Mouse (Mus musculus): ENCODE measurements at regions not wholly inside any gene's neighbourhood (a gene's known extent, or its start where the extent isn't known, plus 50 kb on each side); places are given as distances from the start of the nearest gene placed in this dataset.

DNA sequence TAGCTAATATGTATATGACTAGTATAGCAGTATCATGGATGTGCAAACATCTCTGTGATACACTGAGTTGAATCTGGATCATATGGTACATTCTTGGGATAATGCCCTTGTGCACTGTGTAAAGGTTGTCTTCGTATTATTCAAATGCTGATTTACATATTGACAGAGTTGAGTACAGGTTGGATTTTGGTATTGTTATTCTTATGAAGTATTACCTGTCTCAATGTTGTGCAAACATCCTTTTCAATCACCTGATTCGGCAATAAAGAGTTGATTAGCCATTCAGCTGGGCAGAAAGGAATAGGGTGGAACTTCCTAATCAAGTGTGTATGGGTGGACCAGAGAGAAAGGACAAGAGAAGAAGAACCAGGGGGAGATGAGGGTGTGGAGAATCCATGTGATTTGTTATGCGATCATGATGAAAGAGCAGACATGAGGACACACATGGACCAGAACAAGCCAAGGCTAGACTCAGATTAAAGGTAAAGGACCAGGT lies 2644.0 kb downstream of the Gm37988 start:
- no peak overlapping the region for H3K4me3 ChIP-seq (replicated peaks; ENCODE audit: extremely low read depth, low read depth, low read length)
- H3K4me1 ChIP-seq (ENCODE audit: control insufficient read depth, insufficient read depth, low read length), result no peaks in the 10 kb centered on the region
- WGBS, result 79% methylated on average over 3 of the region's 3 CpGs
- TF ChIP-seq POLR2A (IDR thresholded peaks at IDR 0.05; ENCODE audit: borderline replicate concordance, extremely low read depth, low read depth, low read length), result no peak
- no peak for TF ChIP-seq CTCF (IDR thresholded peaks at IDR 0.05; ENCODE audit: insufficient read depth, low read length)
- no peak for DNase-seq

DNA sequence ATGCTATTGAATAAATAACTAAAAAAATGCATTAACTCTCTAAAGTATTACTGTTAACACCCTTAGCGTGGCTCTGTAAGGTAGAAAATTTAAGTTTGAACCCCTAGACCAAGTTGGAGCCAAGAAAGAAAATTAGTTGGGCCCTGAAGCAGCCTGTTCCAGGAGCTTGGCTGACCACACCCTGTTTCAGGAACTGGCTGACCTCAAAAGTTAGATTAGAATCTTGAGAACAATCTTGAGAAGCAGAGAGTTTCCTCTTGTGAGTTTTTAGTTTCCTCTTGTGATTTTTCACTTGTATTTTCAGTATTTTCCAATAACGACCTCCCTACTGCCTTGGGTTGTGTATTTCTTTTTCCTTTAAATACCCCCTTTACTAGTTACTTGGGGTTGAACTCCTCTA lies 2647.2 kb downstream of the Gm37988 start:
- no peaks in the 10 kb centered on the region for H3K4me1 ChIP-seq (ENCODE audit: control insufficient read depth, insufficient read depth, low read length)
- no peak overlapping the region for H3K4me3 ChIP-seq (replicated peaks; ENCODE audit: extremely low read depth, low read depth, low read length)
- WGBS, result 49% methylated on average over 2 of the region's 2 CpGs
- TF ChIP-seq CTCF (IDR thresholded peaks at IDR 0.05; ENCODE audit: insufficient read depth, low read length), result no peak
- no peak for DNase-seq

DNA sequence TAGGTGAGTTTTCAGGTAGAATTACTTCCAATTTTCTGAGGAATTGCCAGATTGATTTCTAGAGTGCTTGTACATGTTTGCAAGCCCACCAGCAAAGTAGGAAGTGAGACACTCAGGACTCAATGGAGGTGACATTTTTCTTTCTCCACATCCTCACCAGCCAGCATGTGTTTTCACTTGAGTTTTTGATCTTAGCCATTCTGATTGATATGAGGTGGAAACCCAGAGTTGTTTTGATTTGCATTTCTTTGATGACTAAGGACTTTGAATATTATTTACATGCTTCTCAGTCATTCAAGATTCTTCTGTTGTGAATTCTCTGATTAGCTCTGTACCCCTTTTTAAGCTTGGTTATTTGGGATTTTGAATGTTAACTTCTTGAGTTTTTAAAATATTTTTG lies 2650.2 kb downstream of the Gm37988 start:
- TF ChIP-seq POLR2A (IDR thresholded peaks at IDR 0.05; ENCODE audit: borderline replicate concordance, extremely low read depth, low read depth, low read length) (no peak), CTCF (IDR thresholded peaks at IDR 0.05; ENCODE audit: insufficient read depth, low read length) (no peak)
- no peaks in the 10 kb centered on the region for H3K4me1 ChIP-seq (ENCODE audit: control insufficient read depth, insufficient read depth, low read length)
- DNase-seq, result no peak
- no peak overlapping the region for H3K4me3 ChIP-seq (replicated peaks; ENCODE audit: extremely low read depth, low read depth, low read length)

DNA sequence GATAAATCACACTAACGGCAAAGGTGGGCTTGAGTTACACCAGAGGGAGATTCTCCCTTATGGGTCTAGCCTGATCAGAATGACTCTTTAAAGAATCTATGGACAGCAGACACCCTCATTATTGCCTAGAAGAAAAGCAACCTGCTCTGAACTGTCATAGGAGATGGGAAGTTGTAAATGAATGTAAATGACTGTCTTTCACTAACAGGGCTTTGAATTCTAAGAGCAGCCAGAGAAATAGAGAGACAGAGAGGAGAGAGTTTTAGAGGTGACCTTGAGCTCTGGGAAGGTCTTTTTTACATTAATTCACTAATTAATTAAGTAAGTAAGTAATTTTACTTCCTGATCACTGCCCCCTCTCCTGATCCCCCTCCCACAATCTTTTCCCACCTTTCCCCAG lies 2686.4 kb downstream of the Gm37988 start:
- no peaks in the 10 kb centered on the region for H3K4me1 ChIP-seq (ENCODE audit: control insufficient read depth, insufficient read depth, low read length)
- no peak overlapping the region for H3K4me3 ChIP-seq (replicated peaks; ENCODE audit: extremely low read depth, low read depth, low read length)
- 84% methylated on average over 1 of the region's 1 CpGs for whole genome bisulfite sequencing
- no peak for DNase-seq
- TF ChIP-seq CTCF (IDR thresholded peaks at IDR 0.05; ENCODE audit: insufficient read depth, low read length), result no peak
- TF ChIP-seq POLR2A (IDR thresholded peaks at IDR 0.05; ENCODE audit: borderline replicate concordance, extremely low read depth, low read depth, low read length), result no peak

DNA sequence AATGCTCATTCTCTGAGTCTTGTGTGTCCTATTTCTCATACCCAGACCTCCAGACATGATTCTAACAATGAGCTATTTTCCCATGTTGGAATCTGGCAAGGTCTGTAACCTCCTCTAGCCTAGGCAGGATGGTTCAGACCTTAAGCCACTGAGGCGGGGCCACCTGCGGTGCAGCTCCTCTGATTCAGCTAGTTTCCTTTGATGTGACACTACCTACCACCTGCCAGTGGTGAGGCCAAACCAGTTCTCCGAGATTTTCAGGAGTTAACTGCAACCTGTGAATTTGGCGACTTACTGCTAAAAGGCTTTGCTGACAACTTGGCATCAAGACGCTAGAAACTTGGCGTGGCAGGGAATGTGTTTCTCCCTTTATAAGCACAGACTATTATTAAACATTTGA lies 2691.3 kb downstream of the Gm37988 start:
- 43% methylated on average over 6 of the region's 6 CpGs for WGBS
- Histone ChIP-seq H3K4me1 (ENCODE audit: control insufficient read depth, insufficient read depth, low read length) (no peaks in the 10 kb centered on the region), H3K4me3 (replicated peaks; ENCODE audit: extremely low read depth, low read depth, low read length) (no peak overlapping the region)
- TF ChIP-seq CTCF (IDR thresholded peaks at IDR 0.05; ENCODE audit: insufficient read depth, low read length), result no peak
- TF ChIP-seq POLR2A (IDR thresholded peaks at IDR 0.05; ENCODE audit: borderline replicate concordance, extremely low read depth, low read depth, low read length), result no peak
- DNase-seq, result no peak

DNA sequence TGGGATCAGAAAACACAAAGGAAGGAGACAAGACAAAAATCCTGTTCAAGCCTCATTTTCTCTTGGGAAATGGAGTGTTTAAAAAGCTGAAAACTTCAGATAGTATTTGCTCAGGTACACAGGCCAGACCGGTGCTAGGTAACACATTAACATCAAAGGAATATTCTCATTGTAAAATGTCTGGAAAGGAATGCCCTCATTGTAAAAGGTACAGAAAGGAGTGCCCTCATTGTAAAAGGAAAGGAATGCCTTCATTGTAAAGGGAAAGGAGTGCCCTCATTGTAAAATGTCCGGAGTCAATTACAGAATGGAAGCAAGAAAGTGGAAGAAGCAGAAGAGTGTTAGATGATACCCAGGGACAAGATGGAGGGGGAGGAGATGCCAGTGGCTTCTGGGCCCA lies 2694.7 kb downstream of the Gm37988 start:
- Histone ChIP-seq H3K4me1 (ENCODE audit: control insufficient read depth, insufficient read depth, low read length) (no peaks in the 10 kb centered on the region), H3K4me3 (replicated peaks; ENCODE audit: extremely low read depth, low read depth, low read length) (no peak overlapping the region)
- 76% methylated on average over 2 of the region's 2 CpGs for WGBS
- no peak for DNase-seq
- TF ChIP-seq CTCF (IDR thresholded peaks at IDR 0.05; ENCODE audit: insufficient read depth, low read length), result no peak
- TF ChIP-seq POLR2A (IDR thresholded peaks at IDR 0.05; ENCODE audit: borderline replicate concordance, extremely low read depth, low read depth, low read length), result no peak

DNA sequence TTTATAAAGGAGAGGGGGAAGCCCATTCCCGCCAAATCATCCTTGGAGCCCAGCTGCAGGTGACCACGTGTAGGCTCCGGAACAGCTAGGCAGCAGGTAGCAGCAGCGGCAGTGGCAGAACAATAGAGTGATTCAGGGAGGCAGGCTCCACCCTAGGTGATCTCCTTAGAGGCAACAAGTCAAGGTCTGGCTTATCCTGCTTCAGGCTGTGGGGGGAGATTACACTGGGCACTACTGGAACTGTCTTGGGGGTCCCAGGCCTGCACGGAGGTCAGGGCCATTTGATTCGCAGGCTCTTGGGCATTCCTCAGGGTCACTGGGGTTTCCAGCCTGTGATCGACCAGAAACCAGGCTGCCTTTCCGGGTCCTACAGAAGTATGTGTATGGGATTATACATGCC lies 2711.1 kb downstream of the Gm37988 start:
- no peak for DNase-seq
- no peak overlapping the region for H3K4me3 ChIP-seq (replicated peaks; ENCODE audit: extremely low read depth, low read depth, low read length)
- H3K4me1 ChIP-seq (ENCODE audit: control insufficient read depth, insufficient read depth, low read length), result no peaks in the 10 kb centered on the region
- WGBS, result 64% methylated on average over 8 of the region's 8 CpGs
- no peak for TF ChIP-seq POLR2A (IDR thresholded peaks at IDR 0.05; ENCODE audit: borderline replicate concordance, extremely low read depth, low read depth, low read length)
- no peak for TF ChIP-seq CTCF (IDR thresholded peaks at IDR 0.05; ENCODE audit: insufficient read depth, low read length)

DNA sequence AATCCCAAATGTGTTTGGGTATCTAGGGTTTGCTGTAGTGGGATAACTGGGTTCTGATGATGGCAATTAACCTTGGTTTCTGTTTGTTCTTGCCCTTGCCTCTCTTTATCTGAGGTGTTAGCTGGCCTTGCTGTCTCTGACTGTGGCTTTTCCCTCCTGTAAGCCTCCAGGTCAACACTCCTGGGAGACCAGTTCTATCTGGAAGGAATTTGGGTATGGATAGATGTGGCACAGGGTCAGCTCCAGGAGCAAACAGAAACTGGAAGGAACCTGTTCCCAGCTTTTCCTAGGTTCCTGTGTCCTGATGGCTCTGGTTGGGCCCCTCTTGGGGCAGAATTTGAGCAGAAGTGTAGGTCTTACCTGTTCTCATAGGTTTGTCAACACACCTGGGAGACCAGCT lies 2725.8 kb downstream of the Gm37988 start:
- DNase-seq, result no peak
- no peaks in the 10 kb centered on the region for H3K4me1 ChIP-seq (ENCODE audit: control insufficient read depth, insufficient read depth, low read length)
- TF ChIP-seq CTCF (IDR thresholded peaks at IDR 0.05; ENCODE audit: insufficient read depth, low read length) (no peak), POLR2A (IDR thresholded peaks at IDR 0.05; ENCODE audit: borderline replicate concordance, extremely low read depth, low read depth, low read length) (no peak)
- no peak overlapping the region for H3K4me3 ChIP-seq (replicated peaks; ENCODE audit: extremely low read depth, low read depth, low read length)

DNA sequence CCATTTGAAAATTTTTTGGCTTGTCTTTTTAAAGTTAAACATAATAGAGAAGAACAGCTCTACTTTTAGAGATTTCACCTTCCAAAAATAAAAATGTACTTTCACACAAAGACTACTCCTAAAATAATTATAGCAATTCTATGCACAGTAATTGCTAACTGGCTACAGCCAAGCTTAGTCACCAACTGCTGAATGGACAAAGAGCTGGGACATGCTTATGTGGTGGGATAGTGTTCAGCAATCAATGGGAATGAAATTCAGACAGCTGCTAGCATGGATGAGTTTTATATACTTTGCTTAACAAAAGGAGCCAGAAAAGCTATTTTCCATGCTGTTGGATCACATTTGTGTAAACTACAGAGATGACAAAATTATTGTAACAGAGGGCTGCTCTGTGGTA lies 2727.5 kb downstream of the Gm37988 start:
- H3K4me1 ChIP-seq (ENCODE audit: control insufficient read depth, insufficient read depth, low read length), result no peaks in the 10 kb centered on the region
- H3K4me3 ChIP-seq (replicated peaks; ENCODE audit: extremely low read depth, low read depth, low read length), result no peak overlapping the region
- TF ChIP-seq POLR2A (IDR thresholded peaks at IDR 0.05; ENCODE audit: borderline replicate concordance, extremely low read depth, low read depth, low read length) (no peak), CTCF (IDR thresholded peaks at IDR 0.05; ENCODE audit: insufficient read depth, low read length) (no peak)
- no peak for DNase-seq

DNA sequence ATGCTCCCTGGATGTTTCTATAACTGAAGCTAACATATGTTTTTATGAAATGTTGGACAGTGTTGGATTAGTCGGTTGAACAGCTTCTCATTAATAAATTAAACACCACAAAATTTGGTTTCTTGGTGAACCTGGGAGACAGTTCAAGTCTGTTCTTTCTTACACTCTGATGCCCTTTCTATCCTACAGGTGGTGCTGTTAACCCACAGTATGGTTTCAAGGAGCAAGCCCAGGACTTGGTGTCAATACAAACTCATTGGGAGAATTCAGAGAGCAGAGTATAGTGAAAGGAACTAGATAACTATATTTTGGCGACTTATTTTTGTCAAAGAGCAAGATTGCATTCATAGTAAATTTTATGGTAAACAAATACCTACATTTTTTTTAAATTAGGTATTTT lies 2735.8 kb downstream of the Gm37988 start:
- no peak for DNase-seq
- no peak overlapping the region for H3K4me3 ChIP-seq (replicated peaks; ENCODE audit: extremely low read depth, low read depth, low read length)
- TF ChIP-seq POLR2A (IDR thresholded peaks at IDR 0.05; ENCODE audit: borderline replicate concordance, extremely low read depth, low read depth, low read length), result no peak
- no peak for TF ChIP-seq CTCF (IDR thresholded peaks at IDR 0.05; ENCODE audit: insufficient read depth, low read length)
- 11% methylated on average over 2 of the region's 2 CpGs for WGBS
- H3K4me1 ChIP-seq (ENCODE audit: control insufficient read depth, insufficient read depth, low read length), result no peaks in the 10 kb centered on the region

DNA sequence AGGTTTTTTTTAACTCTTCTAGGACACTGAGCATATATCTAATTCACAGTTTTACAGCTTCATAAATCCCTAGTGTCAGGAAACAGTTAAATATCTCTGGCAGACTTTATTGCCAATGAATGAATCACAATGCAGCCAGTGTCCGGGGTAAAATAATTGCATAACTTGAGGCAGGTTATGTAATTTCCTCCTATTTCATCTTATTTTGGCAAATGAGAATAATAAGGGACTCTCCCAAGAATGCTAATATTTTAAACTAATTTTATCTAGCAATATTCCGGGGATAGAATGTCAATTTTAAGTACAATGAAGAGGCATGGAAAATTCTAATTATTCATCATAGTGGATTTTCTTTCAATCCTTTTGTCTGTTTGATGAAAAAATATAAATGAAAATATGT lies 2740.6 kb downstream of the Gm37988 start:
- DNase-seq, result no peak
- 49% methylated on average over 2 of the region's 2 CpGs for WGBS
- no peaks in the 10 kb centered on the region for H3K4me1 ChIP-seq (ENCODE audit: control insufficient read depth, insufficient read depth, low read length)
- no peak overlapping the region for H3K4me3 ChIP-seq (replicated peaks; ENCODE audit: extremely low read depth, low read depth, low read length)
- no peak for TF ChIP-seq CTCF (IDR thresholded peaks at IDR 0.05; ENCODE audit: insufficient read depth, low read length)
- no peak for TF ChIP-seq POLR2A (IDR thresholded peaks at IDR 0.05; ENCODE audit: borderline replicate concordance, extremely low read depth, low read depth, low read length)
